Mouse (Mus musculus) stomach, postnatal 0 days (tissue): ENCODE results near the gene Prm1.

Experiments
- CTCF ChIP-seq: IDR thresholded peaks from 2 replicates; pipeline ENCODE4 v1.5.1; 2016; ENCODE audit warnings: antibody characterized with exemption, low read depth, mild to moderate bottlenecking, moderate library complexity
- EP300 ChIP-seq: optimal IDR thresholded peaks from 2 replicates; pipeline ENCODE3; 2016; ENCODE audit warnings: antibody characterized with exemption

DNA sequence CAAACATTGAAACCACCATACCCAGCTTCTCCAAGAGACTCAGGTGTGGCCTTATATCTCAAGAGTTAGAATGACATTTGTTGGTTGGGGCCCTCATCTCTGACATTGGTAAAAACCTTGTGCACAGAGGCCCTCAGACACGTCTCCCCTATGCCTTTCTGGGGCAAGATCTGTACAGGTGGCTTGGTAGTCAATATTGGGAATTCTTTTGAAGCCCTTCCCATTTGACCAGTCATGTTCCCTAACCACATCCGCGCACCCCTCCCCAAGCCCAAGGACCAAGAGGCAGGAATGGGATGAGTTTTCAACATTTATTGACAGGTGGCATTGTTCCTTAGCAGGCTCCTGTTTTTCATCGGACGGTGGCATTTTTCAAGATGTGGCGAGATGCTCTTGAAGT, 9.6 kb downstream of the Prm1 start, which contains the start of gene Prm2:
- TF ChIP-seq CTCF (no peak), EP300 (no peak)
